Comparison of ENCODE assay signal across 10 mouse cellular contexts in genomic region chr11:72265483-72265882, GRCm38 (mm10). TPM values are rescaled to one million over a fixed set of nuclear protein-coding genes. Genes with fewer than 3 reads are reported as not detected.
DNase-seq lines count a peak whose midpoint lies in the region; ATAC-seq and TF ChIP-seq lines count a peak whose summit lies in the region.
"Had no signal": no experiment of that assay in that cellular context is flagged by ENCODE, and none has a peak within 500 bp of the region (broad histone marks: within the 10 kb centered on the region; RNA-seq: fewer than 3 reads in every experiment).

No protein-coding gene starts in this region.

- H3K9ac ChIP-seq in kidney, embryonic 14.5 days (ENCODE audit: low read depth, low read length), result no peak overlapping the region

- peak overlapping the region; percentile 60 for H3K27ac ChIP-seq in left cerebral cortex, adult 2 months
- no peak overlapping the region for H3K27ac ChIP-seq in kidney, embryonic 14.5 days (ENCODE audit: low read depth, low read length)
- H3K27ac ChIP-seq: heart, adult 2 months had no signal

- WGBS in kidney, embryonic 14.5 days, result 5% methylated on average over 11 of the region's 11 CpGs

- no peak for TF ChIP-seq CTCF in left cerebral cortex, adult 2 months (IDR thresholded peaks at IDR 0.05)

- no peaks in the 10 kb centered on the region for H3K36me3 ChIP-seq in kidney, embryonic 14.5 days (ENCODE audit: control insufficient read depth, insufficient read depth, low read length)

- H3K27me3 ChIP-seq in kidney, embryonic 14.5 days (ENCODE audit: control insufficient read depth, insufficient read depth, low read length), result peaks cover 35% of the 10 kb centered on the region

- peak; percentile 41 for DNase-seq in layer of hippocampus, adult 11-12 months (ENCODE audit: low spot score)
- DNase-seq in layer of hippocampus, adult 9-10 months (ENCODE audit: low spot score), result no peak
- peak; percentile 47 to 65 for DNase-seq in cerebellum, postnatal 10 days
- DNase-seq in frontal cortex, postnatal 36 days (ENCODE audit: low spot score in 2 of 2), result peak; percentile 27 to 52
- DNase-seq in left cerebral cortex, adult 2 months (ENCODE audit: extremely low spot score in 1 of 2, low spot score in 2 of 2), result peak; percentile 41 to 47
- DNase-seq in retina, embryonic 14.5 days (ENCODE audit: low spot score), result peak; percentile 6

- no peak for ATAC-seq in kidney, embryonic 14.5 days (ENCODE audit: low FRiP score, low TSS enrichment)
- ATAC-seq in megakaryocyte progenitor cell, adult 5-6 weeks (replicated peaks; ENCODE audit: poor library complexity), result no peak

- intact Hi-C loops in left cerebral cortex, adult 2 months (cut with DNase I), result no loop called here

- H3K4me3 ChIP-seq in left cerebral cortex, adult 2 months, result peak overlapping the region; percentile 42
- H3K4me3 ChIP-seq in kidney, embryonic 14.5 days (ENCODE audit: low read length), result no peak overlapping the region; the same call in 1 of the 2 replicates

- H3K9me3 ChIP-seq in kidney, embryonic 14.5 days (ENCODE audit: control insufficient read depth, low read length), result no peaks in the 10 kb centered on the region

- no peak overlapping the region for H3K4me2 ChIP-seq in kidney, embryonic 14.5 days (replicated peaks; ENCODE audit: low read depth, low read length)

- H3K4me1 ChIP-seq in kidney, embryonic 14.5 days (ENCODE audit: control insufficient read depth, insufficient read depth, low read length), result peaks cover 6% of the 10 kb centered on the region; the same call in 1 of the 2 replicates

RNA-seq across cellular contexts. Expression of gene Slc13a5, which starts 1.5 kb away (rescaled TPM):
- 10 to 100 TPM; 15.0 to 22.3 TPM for total RNA-seq in left cerebral cortex, adult 2 months (2021)
- 0.15 and 0.26 TPM in 2 replicates for polyA plus RNA-seq in kidney, embryonic 14.5 days (2014; fragmentation: Nextera tagmentation; extraction: Ambion mirVana)
- 0.12 TPM in 1 of 2 replicates, not detected in the other for total RNA-seq in megakaryocyte progenitor cell, adult 5-6 weeks (2015)
- total RNA-seq in megakaryocyte progenitor cell, adult 5-6 weeks (2017), result 0.24 and 0.25 TPM in 2 replicates
- total RNA-seq: heart, adult 2 months had no signal

RNA-seq across cellular contexts. Expression of gene Xaf1, which starts 35.9 kb away (rescaled TPM):
- total RNA-seq in left cerebral cortex, adult 2 months (2021), result 1 to 10 TPM; 3.8 to 5.2 TPM
- polyA plus RNA-seq in kidney, embryonic 14.5 days (2014; fragmentation: Nextera tagmentation; extraction: Ambion mirVana), result 4.2 and 4.8 TPM in 2 replicates
- 7.2 and 16.1 TPM in 2 replicates for total RNA-seq in megakaryocyte progenitor cell, adult 5-6 weeks (2015)
- 3.5 and 17.4 TPM in 2 replicates for total RNA-seq in megakaryocyte progenitor cell, adult 5-6 weeks (2017)

RNA-seq across cellular contexts. Expression of gene Fbxo39, which starts 48.8 kb away (rescaled TPM):
- not detected for total RNA-seq in left cerebral cortex, adult 2 months (2021)
- polyA plus RNA-seq in kidney, embryonic 14.5 days (2014; fragmentation: Nextera tagmentation; extraction: Ambion mirVana), result not detected in 2 replicates
- not detected in 2 replicates for total RNA-seq in megakaryocyte progenitor cell, adult 5-6 weeks (2015)
- not detected in 2 replicates for total RNA-seq in megakaryocyte progenitor cell, adult 5-6 weeks (2017)
- total RNA-seq: heart, adult 2 months had no signal
- polyA plus RNA-seq: Patski had no signal

RNA-seq across cellular contexts. Expression of gene Med31, which starts 50.1 kb away (rescaled TPM):
- total RNA-seq in left cerebral cortex, adult 2 months (2021), result 10 to 100 TPM; 15.9 to 18.0 TPM
- polyA plus RNA-seq in kidney, embryonic 14.5 days (2014; fragmentation: Nextera tagmentation; extraction: Ambion mirVana), result 45.6 and 62.1 TPM in 2 replicates
- 15.2 and 16.9 TPM in 2 replicates for total RNA-seq in megakaryocyte progenitor cell, adult 5-6 weeks (2015)
- 12.9 and 16.7 TPM in 2 replicates for total RNA-seq in megakaryocyte progenitor cell, adult 5-6 weeks (2017)

RNA-seq across cellular contexts. Expression of gene Txndc17, which starts 58.1 kb away (rescaled TPM):
- total RNA-seq in left cerebral cortex, adult 2 months (2021), result 10 to 100 TPM; 30.3 to 34.9 TPM
- polyA plus RNA-seq in kidney, embryonic 14.5 days (2014; fragmentation: Nextera tagmentation; extraction: Ambion mirVana), result 207 and 237 TPM in 2 replicates
- total RNA-seq in megakaryocyte progenitor cell, adult 5-6 weeks (2015), result 123 and 130 TPM in 2 replicates
- total RNA-seq in megakaryocyte progenitor cell, adult 5-6 weeks (2017), result 37.1 and 46.5 TPM in 2 replicates

Comparison
In these comparisons a context has a peak if more than half of its experiments do, and no peak if none do; other contexts are left out.
1. RNA of gene Slc13a5, which starts 1.5 kb away (total RNA-seq): 15.0 to 22.3 TPM in left cerebral cortex, adult 2 months; 0.12 to 0.25 TPM in megakaryocyte progenitor cell, adult 5-6 weeks; every median in the first group is over 10 times any median in the second.